Mouse (Mus musculus) neutrophil, adult 5-6 weeks (primary cell): ENCODE data around the gene Defb41. TPM values are rescaled to one million over a fixed set of nuclear protein-coding genes. Genes with fewer than 3 reads are reported as not detected.
"Not testable (repeated sequence)": the region's sequence is repeated elsewhere in the genome, so short reads cannot be mapped to it uniquely, and the experiment has no call there.

Experiments used
- ATAC-seq: fragments of 151-379, 151-347 bp; 2 replicates; pipeline ENCODE4 v1.8.0; 2017; ENCODE audit warnings: mild to moderate bottlenecking, moderate TSS enrichment; ENCODE audit not compliant: insufficient number of reproducible peaks, poor library complexity, low FRiP score, severe bottlenecking; ENCODE audit errors: extremely low read depth
- total RNA-seq: library from RNA; stranded (forward); fragments of 200-1000 nt; gene quantifications from 2 replicates; pipeline ENCODE4 v1.2.3, GENCODE M21; 2017

Defb41 gene
- not detected in 2 replicates for total RNA-seq

- no peak for ATAC-seq
These were observed at the start of gene Defb41 for GRCm38 (mm10) chr1:18265038-18265437. Gene Defb41, minus strand, starts transcription at chr1:18265138.

- ATAC-seq, result no peak
These were observed 43.5 kb upstream of the Defb41 start for GRCm38 (mm10) chr1:18308474-18308829.

GRCm38 (mm10) chr1:18307545-18308473 is 42.9 kb upstream of the Defb41 start:
- ATAC-seq, result no peak

DNA sequence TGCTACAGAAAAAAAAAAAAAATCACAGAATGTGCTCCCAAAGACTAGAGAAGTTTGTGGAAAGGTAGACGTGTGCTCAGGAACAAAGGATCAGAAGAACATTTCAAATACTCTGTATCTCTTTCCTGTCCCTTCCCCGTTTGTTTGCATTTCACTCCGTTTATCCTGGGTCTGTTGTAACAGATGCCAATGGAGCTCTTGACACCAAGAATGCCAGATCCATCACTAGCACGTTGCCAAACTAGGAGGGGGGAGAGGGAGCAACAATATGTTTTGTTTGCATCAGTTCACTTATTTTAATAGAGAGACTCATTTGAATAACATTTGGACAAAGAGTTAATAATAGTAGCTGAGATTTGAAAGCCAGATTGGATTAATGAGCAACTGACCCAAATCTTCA is 27.6 kb upstream of the Defb41 start:
- no peak for ATAC-seq

DNA sequence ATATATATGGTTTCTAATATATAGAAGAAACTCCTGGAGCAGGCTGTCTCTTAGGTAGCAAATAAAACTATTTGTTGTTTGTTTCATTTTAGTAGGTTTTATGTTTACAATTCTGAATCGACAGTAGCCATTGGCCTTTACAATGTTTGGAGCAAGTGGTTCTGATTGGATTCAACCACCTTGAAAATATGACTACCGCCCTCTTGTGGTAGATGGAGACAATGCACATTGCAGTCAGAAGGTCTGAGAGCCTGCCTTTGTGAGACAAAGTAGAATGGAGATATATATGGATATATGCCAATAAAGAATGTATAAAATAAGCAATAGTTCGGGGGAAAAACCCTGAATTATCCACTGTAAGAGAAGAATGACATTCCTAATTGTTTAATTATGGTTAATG is 23.9 kb upstream of the Defb41 start:
- ATAC-seq, result no peak

GRCm38 (mm10) chr1:18287371-18287770 is 22.4 kb upstream of the Defb41 start:
- no peak for ATAC-seq

GRCm38 (mm10) chr1:18271095-18271494 is 6.2 kb upstream of the Defb41 start:
- no peak for ATAC-seq

DNA sequence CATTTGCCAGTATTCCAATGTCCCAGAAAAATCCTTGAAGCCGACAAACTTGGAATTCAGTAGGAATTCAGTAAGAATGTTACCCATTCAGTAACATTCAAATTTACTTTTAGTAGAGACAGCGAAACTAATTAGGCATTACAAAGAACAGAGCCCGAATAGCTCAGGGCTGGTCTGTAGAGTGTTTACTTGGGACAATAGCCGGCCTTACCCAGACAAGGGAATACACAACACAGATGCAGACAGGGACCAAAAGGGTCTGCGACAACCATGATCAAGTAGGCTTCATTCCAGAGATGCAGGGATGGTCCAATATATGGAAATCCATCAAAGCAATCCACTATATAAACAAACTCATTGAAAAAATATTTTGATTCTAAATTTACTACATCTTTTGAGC is 3.9 kb upstream of the Defb41 start:
- no peak for ATAC-seq

GRCm38 (mm10) chr1:18245801-18246580 is 18.9 kb downstream of the Defb41 start:
- not testable (repeated sequence) for ATAC-seq

DNA sequence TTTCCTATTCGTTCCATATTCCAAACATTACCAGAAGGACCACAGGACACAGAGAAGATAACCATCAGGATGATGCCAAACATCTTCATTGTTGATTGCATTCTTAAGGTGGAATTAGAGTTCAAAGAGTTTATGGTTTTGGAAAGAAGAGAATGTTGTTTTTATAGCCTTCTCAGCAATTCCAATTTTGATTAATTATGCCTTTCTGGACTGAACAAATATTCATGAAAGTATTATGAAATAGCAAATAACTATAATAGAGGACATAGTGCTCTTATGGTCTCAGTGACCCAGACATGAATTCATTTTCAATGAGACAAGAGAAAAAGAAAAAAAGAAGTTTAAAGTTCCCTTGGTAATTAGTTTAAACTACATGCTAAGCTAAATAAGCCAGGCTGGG is 27.6 kb downstream of the Defb41 start, which contains the start of gene Defb18:
Gene Defb18 (minus strand): TSS at position 101 of the 400 bp plus-strand sequence.
- ATAC-seq, result no peak

DNA sequence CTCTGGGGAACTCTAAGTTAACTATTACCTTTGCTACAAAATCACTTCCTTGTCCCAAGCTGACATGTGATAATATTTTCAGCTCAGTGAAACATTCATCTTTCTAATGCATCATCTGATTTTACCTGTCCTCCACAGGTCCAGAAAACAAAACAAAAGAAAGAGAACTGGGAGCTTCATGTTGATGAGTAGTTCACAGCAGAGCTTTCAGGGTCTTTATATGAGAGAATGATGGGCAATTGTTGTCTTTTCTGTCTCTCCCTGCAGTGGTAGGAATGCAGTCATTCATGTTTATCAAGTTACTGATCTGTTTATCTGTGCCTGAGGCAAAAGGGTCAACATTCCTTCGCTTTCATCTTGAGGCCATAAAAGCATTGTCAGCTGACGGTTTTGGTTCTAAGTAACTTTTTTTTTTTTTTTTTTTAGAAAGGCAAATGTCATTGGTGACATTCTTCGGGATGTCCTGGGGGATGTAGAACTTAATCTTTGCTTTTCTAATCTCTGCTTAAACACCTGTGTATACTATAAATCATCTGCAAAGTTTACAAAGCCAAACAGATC is 41.5 kb downstream of the Defb41 start:
- no peak for ATAC-seq

Other genes with a start within 250 kb of the Defb41 start
- gene Crisp4, start 119.2 kb downstream of the Defb41 start, total RNA-seq, result not detected in 2 replicates
- gene Defb18, start 27.7 kb downstream of the Defb41 start, total RNA-seq, result not detected in 2 replicates